Mouse (Mus musculus) hindbrain, embryonic 14.5 days (tissue): ENCODE data around the gene Erv3. TPM values are rescaled to one million over a fixed set of nuclear protein-coding genes. Genes with fewer than 3 reads are reported as not detected.

Experiments used
- ATAC-seq: fragments of 200-750 bp; cut with Nextera tagmentation; 2 replicates; pipeline ENCODE4 v1.8.0; 2017; ENCODE audit warnings: moderate number of reproducible peaks, mild to moderate bottlenecking, moderate TSS enrichment, moderate library complexity; ENCODE audit not compliant: low FRiP score
- DNase-seq: peaks from one replicate; pipeline ENCODE4 v3.0.0-alpha.2; 2015; ENCODE audit warnings: low spot score
- H3K27ac ChIP-seq: fragments of 300-500 bp; sonication (generic); 2 replicates; pipeline ENCODE4 v1.5.1; 2014; ENCODE audit warnings: mild to moderate bottlenecking, moderate library complexity
- H3K27me3 ChIP-seq: fragments of 300-500 bp; sonication (generic); 2 replicates; pipeline ENCODE4 v1.6.1; 2014; ENCODE audit warnings: mild to moderate bottlenecking, low read length, mixed read lengths; ENCODE audit not compliant: control insufficient read depth, insufficient read depth
- H3K36me3 ChIP-seq: fragments of 300-500 bp; sonication (generic); replicated peaks from 2 replicates; pipeline ENCODE4 v1.6.1; 2014; ENCODE audit not compliant: control insufficient read depth, insufficient read depth
- H3K4me1 ChIP-seq: fragments of 300-500 bp; sonication (generic); replicated peaks from 2 replicates; pipeline ENCODE4 v1.6.1; 2014; ENCODE audit warnings: antibody characterized with exemption, low read length, mixed read lengths; ENCODE audit not compliant: control insufficient read depth, insufficient read depth
- H3K4me2 ChIP-seq: fragments of 300-500 bp; sonication (generic); replicated peaks from 2 replicates; pipeline ENCODE4 v1.6.1; 2014; ENCODE audit warnings: mild to moderate bottlenecking, moderate library complexity
- H3K4me3 ChIP-seq: fragments of 300-500 bp; sonication (generic); replicated peaks from 2 replicates; pipeline ENCODE4 v1.5.1; 2014; ENCODE audit warnings: mild to moderate bottlenecking, low read length
- H3K9ac ChIP-seq: fragments of 300-500 bp; sonication (generic); 2 replicates; pipeline ENCODE4 v1.6.1; 2014
- H3K9me3 ChIP-seq: fragments of 300-500 bp; sonication (generic); 2 replicates; pipeline ENCODE4 v1.6.1; 2016; ENCODE audit warnings: low read length; ENCODE audit not compliant: control insufficient read depth
- WGBS: fragments of 180-500 bp; shearing (Covaris S2); extraction: QIAGEN DNeasy Blood & Tissue Kit; methylation state at CpG from one replicate; pipeline ENCODE4 v1.1.7; 2014; 5-methylcytosine and 5-hydroxymethylcytosine counted together
- polyA plus RNA-seq: library from polyadenylated mRNA; unstranded; fragments of >200 nt; fragmentation: Nextera tagmentation; extraction: Ambion mirVana; gene quantifications from 2 replicates; pipeline ENCODE4 v1.2.1, GENCODE M21; 2014

Gene Erv3
- polyA plus RNA-seq, 1 experiment from 2014 or later = 0.07 TPM

- H3K9me3 ChIP-seq = no peaks in the 10 kb centered on the region
- H3K27me3 ChIP-seq = no peaks in the 10 kb centered on the region
- no peak overlapping the region for H3K4me3 ChIP-seq
- no peak overlapping the region for H3K27ac ChIP-seq
- no peaks in the 10 kb centered on the region for H3K36me3 ChIP-seq
- no peak overlapping the region for H3K4me2 ChIP-seq
- no peaks in the 10 kb centered on the region for H3K4me1 ChIP-seq
- no peak for ATAC-seq
- 81% methylated on average over 1 of the region's 1 CpGs for WGBS
- H3K9ac ChIP-seq = no peak overlapping the region
- DNase-seq = no peak
Observed at GRCm38 (mm10) chr2:131873376-131873775, 13.8 kb upstream of the Erv3 start.

- no peak for ATAC-seq
- no peak overlapping the region for H3K9ac ChIP-seq
- no peak overlapping the region for H3K4me3 ChIP-seq
- H3K4me2 ChIP-seq = no peak overlapping the region
- H3K9me3 ChIP-seq = no peaks in the 10 kb centered on the region
- no peak for DNase-seq
- no peaks in the 10 kb centered on the region for H3K36me3 ChIP-seq
- H3K27me3 ChIP-seq = no peaks in the 10 kb centered on the region
- H3K27ac ChIP-seq = no peak overlapping the region
- H3K4me1 ChIP-seq = no peaks in the 10 kb centered on the region
- WGBS = 95% methylated on average over 5 of the region's 5 CpGs
Observed at GRCm38 (mm10) chr2:131868983-131869382, 9.4 kb upstream of the Erv3 start.

GRCm38 (mm10) chr2:131866676-131867075 is 7.1 kb upstream of the Erv3 start:
- ATAC-seq (no peak), DNase-seq (no peak)
- H3K27ac ChIP-seq = no peak overlapping the region
- H3K4me1 ChIP-seq = no peaks in the 10 kb centered on the region
- no peaks in the 10 kb centered on the region for H3K27me3 ChIP-seq
- H3K9me3 ChIP-seq = no peaks in the 10 kb centered on the region
- H3K9ac ChIP-seq = no peak overlapping the region
- no peaks in the 10 kb centered on the region for H3K36me3 ChIP-seq
- H3K4me2 ChIP-seq = no peak overlapping the region
- no peak overlapping the region for H3K4me3 ChIP-seq

GRCm38 (mm10) chr2:131864262-131864796 is 4.8 kb upstream of the Erv3 start:
- Histone ChIP-seq H3K27ac (no peak overlapping the region), H3K4me3 (no peak overlapping the region), H3K4me2 (no peak overlapping the region), H3K4me1 (no peaks in the 10 kb centered on the region), H3K9me3 (no peaks in the 10 kb centered on the region), H3K27me3 (no peaks in the 10 kb centered on the region), H3K9ac (no peak overlapping the region), H3K36me3 (no peaks in the 10 kb centered on the region)
- WGBS = 94% methylated on average over 2 of the region's 2 CpGs
- ATAC-seq (no peak), DNase-seq (no peak)

GRCm38 (mm10) chr2:131863472-131863871 is 3.9 kb upstream of the Erv3 start:
- Histone ChIP-seq H3K9ac (no peak overlapping the region), H3K36me3 (no peaks in the 10 kb centered on the region), H3K27me3 (no peaks in the 10 kb centered on the region), H3K4me2 (no peak overlapping the region), H3K9me3 (no peaks in the 10 kb centered on the region), H3K4me3 (no peak overlapping the region), H3K27ac (no peak overlapping the region), H3K4me1 (no peaks in the 10 kb centered on the region)
- 87% methylated on average over 3 of the region's 3 CpGs for WGBS
- DNase-seq (no peak), ATAC-seq (0 out of 2 replicates have a peak, but pooled peaks have one; percentile 14)

GRCm38 (mm10) chr2:131862617-131863275 is 3.2 kb upstream of the Erv3 start:
- Histone ChIP-seq H3K27me3 (no peaks in the 10 kb centered on the region), H3K9ac (no peak overlapping the region), H3K4me2 (no peak overlapping the region), H3K4me1 (no peaks in the 10 kb centered on the region), H3K36me3 (no peaks in the 10 kb centered on the region), H3K27ac (no peak overlapping the region), H3K4me3 (no peak overlapping the region), H3K9me3 (no peaks in the 10 kb centered on the region)
- peak; percentile 43 for DNase-seq
- peak; percentile 87 for ATAC-seq
- WGBS = 28% methylated on average over 3 of the region's 3 CpGs

GRCm38 (mm10) chr2:131857838-131858237 is 1.7 kb downstream of the Erv3 start:
- H3K4me2 ChIP-seq = no peak overlapping the region
- no peaks in the 10 kb centered on the region for H3K36me3 ChIP-seq
- ATAC-seq (no peak), DNase-seq (no peak)
- H3K27ac ChIP-seq = no peak overlapping the region
- no peaks in the 10 kb centered on the region for H3K4me1 ChIP-seq
- no peaks in the 10 kb centered on the region for H3K27me3 ChIP-seq
- no peak overlapping the region for H3K4me3 ChIP-seq
- H3K9ac ChIP-seq = no peak overlapping the region
- H3K9me3 ChIP-seq = no peaks in the 10 kb centered on the region

GRCm38 (mm10) chr2:131853719-131854118 is 5.8 kb downstream of the Erv3 start:
- H3K4me2 ChIP-seq = no peak overlapping the region
- H3K27me3 ChIP-seq = no peaks in the 10 kb centered on the region
- H3K9me3 ChIP-seq = no peaks in the 10 kb centered on the region
- no peak overlapping the region for H3K9ac ChIP-seq
- no peak overlapping the region for H3K4me3 ChIP-seq
- no peak for ATAC-seq
- DNase-seq = no peak
- H3K27ac ChIP-seq = no peak overlapping the region
- H3K4me1 ChIP-seq = no peaks in the 10 kb centered on the region
- WGBS = 53% methylated on average over 4 of the region's 4 CpGs
- no peaks in the 10 kb centered on the region for H3K36me3 ChIP-seq

GRCm38 (mm10) chr2:131851333-131852092 is 8.0 kb downstream of the Erv3 start:
- H3K36me3 ChIP-seq = no peaks in the 10 kb centered on the region
- H3K9me3 ChIP-seq = no peaks in the 10 kb centered on the region
- WGBS = 91% methylated on average over 12 of the region's 12 CpGs
- H3K9ac ChIP-seq = no peak overlapping the region
- H3K4me3 ChIP-seq = no peak overlapping the region
- H3K27ac ChIP-seq = no peak overlapping the region
- DNase-seq (no peak), ATAC-seq (no peak)
- peaks cover 18% of the 10 kb centered on the region for H3K4me1 ChIP-seq
- H3K4me2 ChIP-seq = no peak overlapping the region
- H3K27me3 ChIP-seq = no peaks in the 10 kb centered on the region
